Mouse (Mus musculus): ENCODE data around the gene Arhgef15.

- TF ChIP-seq CTCF (IDR thresholded peaks at IDR 0.05; ENCODE audit: borderline replicate concordance, insufficient read depth, low read length) (no peak), POLR2A (IDR thresholded peaks at IDR 0.05; ENCODE audit: low read depth, low read length) (no peak)
Observed at GRCm38 (mm10) chr11:69003592-69003991, 46.3 kb upstream of the Arhgef15 start.

Data from embryonic fibroblast, embryonic 13.5 days (primary cell).